Mouse (Mus musculus): ENCODE data around the gene H2afv.

The H2afv gene

DNA sequence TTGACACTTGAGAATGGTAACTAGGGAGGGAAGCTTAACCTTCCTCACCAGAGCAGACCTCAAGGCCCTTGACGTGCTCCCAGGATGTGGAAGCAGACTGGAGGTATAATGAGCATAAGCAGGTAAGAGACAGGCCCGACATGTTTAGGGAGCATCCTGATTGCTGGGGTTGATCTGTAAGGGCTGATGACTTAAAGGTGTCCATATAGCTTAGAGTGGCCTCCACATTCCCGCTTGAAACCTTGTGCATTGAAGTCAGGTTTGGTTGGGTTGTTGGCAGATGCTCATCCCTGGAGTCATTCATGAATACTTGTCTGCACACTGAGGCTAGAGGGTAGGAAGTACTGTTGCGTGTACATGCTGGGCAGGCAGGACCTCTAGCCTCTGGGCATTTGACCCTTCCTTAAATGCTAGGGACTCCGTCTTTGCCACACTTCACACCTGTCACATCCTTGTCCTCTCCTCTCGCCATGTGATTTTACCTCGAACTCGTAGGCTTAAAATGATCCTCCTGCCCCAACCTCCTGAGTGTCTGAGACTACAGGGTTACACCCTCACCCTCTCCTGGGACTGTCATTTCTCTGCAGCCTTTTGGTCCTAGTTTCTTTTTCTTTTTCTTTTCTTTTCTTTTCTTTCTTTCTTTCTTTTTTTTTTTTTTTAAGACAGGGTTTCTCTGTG, 53.7 kb downstream of the H2afv start:
- in situ Hi-C loops (cut with MboI, MseI): no loop called here

DNA sequence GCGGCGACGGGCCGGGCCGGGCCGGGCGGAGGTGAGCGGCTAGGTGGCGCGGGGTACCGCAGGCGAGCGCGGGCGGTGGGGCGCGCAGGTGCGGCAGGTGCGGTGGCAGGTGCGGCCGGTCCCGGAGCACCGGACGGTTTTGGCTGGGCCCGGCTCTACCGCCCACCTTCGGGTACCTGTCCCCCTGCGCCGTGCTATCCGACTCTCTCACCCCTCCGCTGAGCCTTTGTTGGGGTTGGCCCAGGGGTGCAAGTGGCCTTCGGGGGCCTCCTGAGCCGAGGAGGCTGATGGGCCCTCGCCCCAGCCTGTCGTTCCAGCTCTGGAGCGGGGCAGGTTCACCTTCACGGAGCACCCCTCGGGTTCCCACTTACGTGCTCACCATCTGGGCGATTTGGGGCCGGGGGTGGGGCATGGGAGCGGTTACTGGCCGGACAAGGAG, 54.7 kb downstream of the H2afv start:
- in situ Hi-C loops (cut with MboI, MseI): no loop called here

DNA sequence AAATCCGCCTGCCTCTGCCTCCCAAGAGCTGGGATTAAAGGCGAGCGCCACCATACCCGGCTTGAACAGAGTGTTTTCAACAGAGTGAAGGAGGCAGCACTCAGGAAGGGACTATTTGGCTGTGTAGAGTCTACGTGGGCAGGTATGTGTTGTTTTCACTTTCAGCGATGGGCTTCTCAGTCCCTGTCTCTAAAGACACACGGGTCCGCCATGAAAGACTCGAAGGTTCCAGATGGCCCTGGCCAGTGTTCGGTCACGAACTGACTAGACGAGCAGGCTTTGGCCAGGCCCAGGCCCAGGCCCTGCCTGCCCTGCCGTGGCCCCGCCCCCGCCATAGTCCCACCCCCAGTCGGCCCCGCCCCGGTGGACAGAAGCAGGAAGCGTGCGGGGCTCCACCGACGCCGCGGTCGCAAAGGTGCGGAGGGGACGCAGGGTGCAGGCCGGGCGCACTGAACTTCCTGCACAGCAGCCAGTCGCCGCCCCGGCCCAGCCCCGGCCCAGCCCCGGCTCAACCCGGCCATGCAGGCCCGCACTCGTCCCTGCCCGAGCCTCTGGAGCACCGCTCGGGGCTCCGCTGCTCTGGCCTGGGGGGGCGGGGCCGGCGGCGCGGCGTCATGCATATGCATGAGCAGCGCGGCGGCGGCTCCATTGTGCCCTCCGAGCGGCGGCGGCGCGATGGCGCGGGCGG, 55.4 kb downstream of the H2afv start, which contains the start of gene Zmiz2:
Gene Zmiz2 (plus strand): TSS at position 349 of the 688 bp plus-strand sequence.
- in situ Hi-C loops (cut with MboI, MseI): no loop called here

DNA sequence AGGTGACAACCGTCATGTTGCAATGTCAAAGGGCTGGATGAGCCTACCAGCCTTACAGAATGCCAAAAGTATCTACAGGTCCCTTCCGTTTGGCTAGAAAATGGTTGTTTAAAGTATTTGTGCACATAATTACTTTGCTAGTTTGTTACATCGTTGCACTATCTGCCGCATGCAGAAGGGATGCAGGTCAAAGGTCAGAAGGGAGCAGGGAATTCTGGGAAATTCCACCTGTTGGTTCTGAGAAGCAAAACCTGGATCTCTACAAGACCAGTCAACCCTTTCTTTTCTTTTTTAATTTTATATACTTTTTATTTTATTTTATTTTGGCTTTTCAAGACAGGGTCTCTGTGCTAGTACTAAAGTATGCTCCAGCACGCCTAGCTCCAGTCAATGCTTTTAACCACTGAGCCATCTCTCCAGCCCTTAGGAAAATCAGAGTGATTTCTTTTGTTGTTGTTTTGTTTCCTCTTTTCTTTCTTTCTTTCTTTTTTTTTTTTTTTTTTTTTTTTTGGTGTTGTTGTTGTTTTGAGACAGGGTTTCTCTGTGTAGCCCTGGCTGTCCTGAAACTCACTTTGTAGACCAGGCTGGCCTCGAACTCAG, 56.0 kb downstream of the H2afv start:
- in situ Hi-C loops (cut with MboI, MseI): no loop called here

DNA sequence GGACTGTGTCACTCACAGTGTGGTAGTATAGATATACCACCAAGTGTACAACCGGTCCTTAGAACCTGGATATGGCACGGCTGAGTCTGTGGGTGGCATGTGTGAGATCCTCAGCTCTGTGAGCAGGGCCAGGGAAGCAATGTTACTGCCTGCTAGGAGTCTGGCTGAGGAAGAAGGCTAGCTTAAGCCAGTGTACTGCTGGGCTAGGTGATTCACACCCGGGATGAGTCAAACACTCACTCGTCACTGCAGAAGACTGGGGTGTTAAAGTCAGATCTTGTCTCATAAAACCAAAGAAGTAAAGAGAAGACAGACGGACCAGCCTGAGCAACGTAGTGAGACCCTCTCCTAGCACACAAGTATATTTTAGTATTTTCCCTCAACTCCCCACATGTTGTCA, 63.3 kb downstream of the H2afv start:
- in situ Hi-C loops (cut with MboI, MseI): no loop called here

Data from T-helper 1 cell (primary cell).